ENCODE assay signal across 1 mouse cellular context in genomic region chr13:59609885-59610284, GRCm38 (mm10).
TF ChIP-seq lines count a peak whose summit lies in the region.

No protein-coding gene starts in this region.

TF ChIP-seq in MEL, 35 proteins besides CTCF, POLR2A, EP300 and RAD21:
- TF ChIP-seq MAFK (IDR thresholded peaks at IDR 0.05; ENCODE audit: borderline replicate concordance, low read depth, low read length) = peak; percentile 90
- TF ChIP-seq TCF12 (IDR thresholded peaks at IDR 0.05; ENCODE audit: low read depth, low read length) = no peak
